Comparison of ENCODE assay signal across 8 mouse cellular contexts in the genomic region with DNA sequence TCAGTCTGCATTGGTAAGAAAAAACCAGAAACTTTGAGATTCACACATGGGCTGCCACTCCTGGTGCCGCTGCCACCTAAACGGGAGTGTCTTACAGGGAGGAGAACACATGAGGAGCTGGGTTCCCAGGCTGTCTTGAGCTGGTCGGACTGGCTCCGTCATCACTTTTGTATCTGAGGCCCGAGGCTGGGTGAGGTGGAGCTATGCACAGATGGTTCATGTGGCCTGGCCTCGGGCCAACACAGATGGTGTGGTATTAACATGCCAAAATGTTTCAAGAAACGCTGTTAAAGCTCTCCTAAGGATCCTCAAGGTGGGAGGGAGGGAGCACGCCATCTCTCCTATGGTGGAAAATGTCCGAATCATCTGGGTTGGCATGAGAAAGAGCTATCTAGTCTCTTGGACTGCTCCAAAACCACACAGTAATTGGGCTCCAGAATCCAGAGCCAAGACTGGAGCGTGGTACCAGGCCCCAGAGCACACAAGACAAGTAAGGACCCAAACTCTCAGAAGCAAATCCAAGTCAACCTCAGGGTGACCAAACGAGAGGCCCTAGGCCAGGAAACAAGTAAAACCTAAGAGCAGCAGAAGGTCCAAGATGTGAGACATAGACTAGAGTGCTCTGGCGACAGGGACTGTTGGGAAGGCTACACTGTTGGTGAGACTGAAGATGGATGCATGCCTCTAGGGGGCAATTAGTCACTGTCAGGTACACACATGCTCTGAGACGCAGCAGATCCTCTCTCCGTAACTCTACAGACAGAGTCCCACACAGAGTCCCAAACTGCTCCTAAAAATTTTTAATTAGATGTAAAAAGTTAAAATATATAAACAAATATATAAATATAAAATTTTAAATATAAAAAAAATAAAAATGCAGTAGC. TPM values are rescaled to one million over a fixed set of nuclear protein-coding genes. Genes with fewer than 3 reads are reported as not detected.
DNase-seq lines count a peak whose midpoint lies in the region; ATAC-seq and TF ChIP-seq lines count a peak whose summit lies in the region.

No protein-coding gene starts in this region.

- no peaks in the 10 kb centered on the region for H3K9me3 ChIP-seq in neural tube, embryonic 11.5 days (ENCODE audit: control insufficient read depth, low read length)
- no peaks in the 10 kb centered on the region for H3K9me3 ChIP-seq in stomach, postnatal 0 days (ENCODE audit: control insufficient read depth, low read length)

- no peaks in the 10 kb centered on the region for H3K4me1 ChIP-seq in neural tube, embryonic 11.5 days (ENCODE audit: control insufficient read depth, insufficient read depth, low read length)
- H3K4me1 ChIP-seq in stomach, postnatal 0 days (replicated peaks; ENCODE audit: control insufficient read depth, insufficient read depth), result 0 out of 2 replicates have a peak, but pooled peaks cover 2% of the 10 kb centered on the region

- TF ChIP-seq CTCF in stomach, postnatal 0 days (IDR thresholded peaks at IDR 0.05; ENCODE audit: low read depth), result no peak

- ATAC-seq in neural tube, embryonic 11.5 days (ENCODE audit: insufficient read depth, low FRiP score, low TSS enrichment), result no peak
- peak; percentile 75 for ATAC-seq in stomach, postnatal 0 days (ENCODE audit: low FRiP score, low TSS enrichment)

- no peak for TF ChIP-seq EP300 in stomach, postnatal 0 days (optimal IDR thresholded peaks at IDR 0.05)

- no peak overlapping the region for H3K4me2 ChIP-seq in neural tube, embryonic 11.5 days (ENCODE audit: low read depth)
- H3K4me2 ChIP-seq in stomach, postnatal 0 days (replicated peaks; ENCODE audit: low read depth), result no peak overlapping the region

- WGBS in neural tube, embryonic 11.5 days, result 76% methylated on average over 14 of the region's 14 CpGs
- WGBS in stomach, postnatal 0 days, result 40% methylated on average over 14 of the region's 14 CpGs

- no peak overlapping the region for H3K9ac ChIP-seq in neural tube, embryonic 11.5 days (ENCODE audit: low read length)
- no peak overlapping the region for H3K9ac ChIP-seq in stomach, postnatal 0 days (ENCODE audit: low read length)

- DNase-seq in embryo, embryonic 10 days (ENCODE audit: low spot score), result peak; percentile 41
- no peak for DNase-seq in embryo, embryonic 9.5 days (ENCODE audit: extremely low spot score)
- DNase-seq in neural tube, embryonic 11.5 days (ENCODE audit: low spot score), result peak; percentile 35
- no peak for DNase-seq in neural tube, embryonic 10.5 days (ENCODE audit: extremely low spot score, low spot score)
- peak; percentile 23 for DNase-seq in forelimb bud, embryonic 11.5 days (ENCODE audit: low read depth, low spot score)
- DNase-seq in left cerebral cortex, adult 8-10 months (ENCODE audit: low spot score in 2 of 2), result peak; percentile 9 to 31
- peak; percentile 39 for DNase-seq in stomach, postnatal 0 days (ENCODE audit: low spot score)
- no peak for DNase-seq in adrenal gland, adult 2 months

- H3K27ac ChIP-seq in neural tube, embryonic 11.5 days (ENCODE audit: low read depth, low read length), result no peak overlapping the region
- H3K27ac ChIP-seq in stomach, postnatal 0 days (replicated peaks), result peak overlapping the region; percentile 58

- no peaks in the 10 kb centered on the region for H3K36me3 ChIP-seq in neural tube, embryonic 11.5 days (ENCODE audit: control insufficient read depth, insufficient read depth, low read length)
- no peaks in the 10 kb centered on the region for H3K36me3 ChIP-seq in stomach, postnatal 0 days (ENCODE audit: control insufficient read depth, insufficient read depth, low read length)

- H3K27me3 ChIP-seq in neural tube, embryonic 11.5 days (ENCODE audit: control insufficient read depth, insufficient read depth, low read length), result no peaks in the 10 kb centered on the region
- H3K27me3 ChIP-seq in stomach, postnatal 0 days (ENCODE audit: control insufficient read depth, insufficient read depth, low read length), result no peaks in the 10 kb centered on the region

- H3K4me3 ChIP-seq in neural tube, embryonic 11.5 days (ENCODE audit: low read depth, low read length), result no peak overlapping the region
- H3K4me3 ChIP-seq in stomach, postnatal 0 days (ENCODE audit: low read depth, low read length), result no peak overlapping the region

RNA-seq across cellular contexts. Expression of a gene that starts 53.3 kb away (rescaled TPM):
- 84.3 and 87.2 TPM in 2 replicates for polyA plus RNA-seq in neural tube, embryonic 11.5 days (2014; fragmentation: Nextera tagmentation; extraction: Ambion mirVana)
- 10 to 100 TPM; 25.3 to 31.4 (median 28.2) TPM for total RNA-seq in left cerebral cortex, adult 8-10 months (2022)
- 25.5 and 26.2 TPM in 2 replicates for polyA plus RNA-seq in stomach, postnatal 0 days (2015; fragmentation: Nextera tagmentation; extraction: Ambion mirVana)
- total RNA-seq in adrenal gland, adult 2 months (2021), result 10 to 100 TPM; 41.8 to 43.0 TPM
- 1.8 and 2.1 TPM in 2 replicates for polyA plus RNA-seq in adrenal gland, adult 2 months (2012; rRNA removed)

Comparison
In these comparisons a context has a peak if more than half of its experiments do, and no peak if none do; other contexts are left out.
1. DNase-seq: peak in embryo, embryonic 10 days (single experiment), neural tube, embryonic 11.5 days (single experiment), forelimb bud, embryonic 11.5 days (single experiment), left cerebral cortex, adult 8-10 months (2 of 2) and stomach, postnatal 0 days (single experiment); none in embryo, embryonic 9.5 days (single experiment), neural tube, embryonic 10.5 days (single experiment) and adrenal gland, adult 2 months (single experiment).